ENCODE assay signal across 8 mouse cellular contexts in the genomic region with DNA sequence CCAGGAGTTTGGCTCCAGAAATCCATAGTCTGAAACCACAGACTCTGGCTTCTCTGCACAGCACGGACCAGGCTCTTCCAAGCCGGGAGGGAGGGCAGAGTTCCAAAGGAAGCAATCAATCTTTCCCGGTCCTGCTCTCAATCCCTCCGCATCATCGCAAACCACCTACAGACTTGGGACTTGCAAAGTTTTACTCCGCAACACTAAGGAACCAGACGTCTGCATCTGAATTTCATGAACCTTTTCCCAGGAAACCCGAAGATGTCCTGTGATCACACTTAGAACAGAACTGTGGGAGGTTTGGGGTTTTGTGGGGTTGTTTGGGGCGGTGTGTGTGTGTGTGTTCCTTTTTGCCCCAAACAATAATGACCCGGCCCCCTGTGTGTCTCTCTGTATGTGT. TPM values are rescaled to one million over a fixed set of nuclear protein-coding genes. Genes with fewer than 3 reads are reported as not detected.
DNase-seq lines count a peak whose midpoint lies in the region; ATAC-seq and TF ChIP-seq lines count a peak whose summit lies in the region.

No protein-coding gene starts in this region.

- no peaks in the 10 kb centered on the region for H3K36me3 ChIP-seq in forebrain, postnatal 0 days (ENCODE audit: insufficient read depth)
- H3K36me3 ChIP-seq in kidney, embryonic 15.5 days, result no peaks in the 10 kb centered on the region

- H3K9ac ChIP-seq in forebrain, postnatal 0 days, result peak overlapping the region; percentile 86
- peak overlapping the region; percentile 75 for H3K9ac ChIP-seq in kidney, embryonic 15.5 days

- peak overlapping the region; percentile 82 for H3K4me2 ChIP-seq in forebrain, postnatal 0 days (ENCODE audit: low read depth)
- peak overlapping the region; percentile 73 for H3K4me2 ChIP-seq in kidney, embryonic 15.5 days

- 3% methylated on average over 10 of the region's 10 CpGs for WGBS in forebrain, postnatal 0 days
- WGBS in kidney, embryonic 15.5 days, result under 1% methylated on average over 10 of the region's 10 CpGs

- TF ChIP-seq CTCF in forebrain, postnatal 0 days (IDR thresholded peaks at IDR 0.05; ENCODE audit: low read depth), result no peak

- no peak for ATAC-seq in forebrain, postnatal 0 days
- no peak for ATAC-seq in kidney, embryonic 15.5 days (replicated peaks; ENCODE audit: low FRiP score)
- ATAC-seq in activated CD4-positive, CD25-positive, alpha-beta regulatory T cell, adult 4 months, result no peak

- H3K27me3 ChIP-seq in forebrain, postnatal 0 days (ENCODE audit: insufficient read depth, low read length), result no peaks in the 10 kb centered on the region
- no peaks in the 10 kb centered on the region for H3K27me3 ChIP-seq in kidney, embryonic 15.5 days

- peak; percentile 17 for DNase-seq in right cerebral cortex, postnatal 4 days
- DNase-seq in right cerebral cortex, postnatal 25 days, result no peak
- peak; percentile 26 to 27 for DNase-seq in cerebellum, adult 18-20 months
- DNase-seq in forebrain, postnatal 0 days, result peak; percentile 5
- DNase-seq in lung, postnatal 36 days, result peak; percentile 47
- no peak for DNase-seq in spleen, postnatal 14 days (ENCODE audit: low spot score in 2 of 2)

- H3K9me3 ChIP-seq in forebrain, postnatal 0 days (ENCODE audit: low read length), result no peaks in the 10 kb centered on the region
- no peaks in the 10 kb centered on the region for H3K9me3 ChIP-seq in kidney, embryonic 15.5 days (replicated peaks)

- H3K4me1 ChIP-seq in forebrain, postnatal 0 days (ENCODE audit: insufficient read depth), result peaks cover 15% of the 10 kb centered on the region; the same call in 1 of the 2 replicates
- H3K4me1 ChIP-seq in kidney, embryonic 15.5 days, result peaks cover 30% of the 10 kb centered on the region

- peak overlapping the region; percentile 79 for H3K27ac ChIP-seq in forebrain, postnatal 0 days (ENCODE audit: low read depth, low read length)
- peak overlapping the region; percentile 81 for H3K27ac ChIP-seq in kidney, embryonic 15.5 days

- H3K4me3 ChIP-seq in forebrain, postnatal 0 days (ENCODE audit: low read depth, low read length), result peak overlapping the region; percentile 82
- peak overlapping the region; percentile 78 for H3K4me3 ChIP-seq in kidney, embryonic 15.5 days (replicated peaks)

RNA-seq across cellular contexts. Expression of a gene that starts 0.8 kb away (rescaled TPM):
- total RNA-seq in forebrain, postnatal 0 days (2014; rRNA removed), result 16.8 and 26.4 TPM in 2 replicates
- 37.2 and 39.8 TPM in 2 replicates for polyA plus RNA-seq in forebrain, postnatal 0 days (2015; fragmentation: Nextera tagmentation; extraction: Ambion mirVana)
- 34.9 and 35.6 TPM in 2 replicates for polyA plus RNA-seq in kidney, embryonic 15.5 days (2015; fragmentation: Nextera tagmentation; extraction: Ambion mirVana)
- 10 to 100 TPM; 29.0 to 29.4 TPM for polyA plus RNA-seq in activated CD4-positive, CD25-positive, alpha-beta regulatory T cell, adult 4 months (2017; shearing (Covaris generic))

Comparison
In these comparisons a context has a peak if more than half of its experiments do, and no peak if none do; other contexts are left out.
1. DNase-seq: peak in right cerebral cortex, postnatal 4 days (single experiment), cerebellum, adult 18-20 months (2 of 2), forebrain, postnatal 0 days (single experiment) and lung, postnatal 36 days (single experiment); none in right cerebral cortex, postnatal 25 days (single experiment) and spleen, postnatal 14 days (0 of 2).